Mouse (Mus musculus): ENCODE results near the gene Zfp618. TPM values are rescaled to one million over a fixed set of nuclear protein-coding genes. Genes with fewer than 3 reads are reported as not detected.

Gene Zfp618
- total and polyA plus RNA-seq, 3 experiments, result 0.05 TPM; not detected in 2

- Histone ChIP-seq H3K9me3 (replicated peaks) (peaks cover 82% of the 10 kb centered on the region), H3K4me1 (ENCODE audit: insufficient read depth, low read depth, low read length) (no peaks in the 10 kb centered on the region), H3K36me3 (replicated peaks) (no peaks in the 10 kb centered on the region), H3K4me3 (ENCODE audit: low read depth, low read length) (no peak overlapping the region), H3K27me3 (ENCODE audit: insufficient read depth, low read length) (no peaks in the 10 kb centered on the region)
- no peak for DNase-seq (ENCODE audit: low spot score)
- TF ChIP-seq POLR2AphosphoS5 (IDR thresholded peaks at IDR 0.05; ENCODE audit: insufficient replicate concordance, low read depth, low read length), result no peak
- TF ChIP-seq GATA1 (IDR thresholded peaks at IDR 0.05; ENCODE audit: borderline replicate concordance, low read length), result no peak
- TF ChIP-seq CTCF (IDR thresholded peaks at IDR 0.05; ENCODE audit: low read depth, low read length), result no peak
- TF ChIP-seq GATA2 (IDR thresholded peaks at IDR 0.05; ENCODE audit: borderline replicate concordance, low read depth, low read length), result no peak
- TF ChIP-seq TAL1 (conservative IDR thresholded peaks at IDR 0.05; ENCODE audit: low read depth, low read length), result no peak
- no peak for ATAC-seq (ENCODE audit: extremely low read depth, insufficient number of reproducible peaks, low FRiP score, poor library complexity, severe bottlenecking)
Observed at GRCm38 (mm10) chr4:63151127-63151526, 185.8 kb downstream of the Zfp618 start.

GRCm38 (mm10) chr4:63154028-63154427, 188.7 kb downstream of the Zfp618 start:
- Histone ChIP-seq H3K4me3 (ENCODE audit: low read depth, low read length) (no peak overlapping the region), H3K36me3 (replicated peaks) (no peaks in the 10 kb centered on the region), H3K4me1 (ENCODE audit: insufficient read depth, low read depth, low read length) (no peaks in the 10 kb centered on the region), H3K27me3 (ENCODE audit: insufficient read depth, low read length) (no peaks in the 10 kb centered on the region), H3K9me3 (replicated peaks) (peaks cover 84% of the 10 kb centered on the region)
- no peak for ATAC-seq (ENCODE audit: extremely low read depth, insufficient number of reproducible peaks, low FRiP score, poor library complexity, severe bottlenecking)
- TF ChIP-seq TAL1 (conservative IDR thresholded peaks at IDR 0.05; ENCODE audit: low read depth, low read length), result no peak
- TF ChIP-seq POLR2AphosphoS5 (IDR thresholded peaks at IDR 0.05; ENCODE audit: insufficient replicate concordance, low read depth, low read length), result no peak
- TF ChIP-seq CTCF (IDR thresholded peaks at IDR 0.05; ENCODE audit: low read depth, low read length), result no peak
- TF ChIP-seq GATA2 (IDR thresholded peaks at IDR 0.05; ENCODE audit: borderline replicate concordance, low read depth, low read length), result no peak
- no peak for TF ChIP-seq GATA1 (IDR thresholded peaks at IDR 0.05; ENCODE audit: borderline replicate concordance, low read length)
- DNase-seq (ENCODE audit: low spot score), result no peak

DNA sequence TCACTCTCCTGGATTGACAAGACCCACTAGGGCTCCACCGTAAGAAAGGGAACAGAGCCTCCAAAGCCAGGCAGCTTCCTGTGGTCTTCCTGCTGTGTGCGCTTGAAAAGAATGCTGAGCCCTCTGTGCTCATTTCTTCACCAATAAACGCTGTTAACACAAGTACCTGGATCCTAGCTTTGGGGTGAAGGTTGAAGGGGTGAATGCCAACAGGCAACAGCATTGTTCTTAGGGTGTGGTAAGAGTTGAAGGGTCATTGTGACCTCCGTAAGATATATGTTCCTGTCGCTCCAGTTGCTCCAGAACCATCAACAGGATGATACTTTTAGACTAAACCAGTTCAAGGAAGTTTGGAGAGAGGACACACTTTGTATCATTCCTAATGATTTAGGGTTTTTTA, 189.3 kb downstream of the Zfp618 start, which contains the start of gene Ambp:
Ambp (minus strand) TSS at position 101 of the 400 bp plus-strand sequence.
- Histone ChIP-seq H3K27me3 (ENCODE audit: insufficient read depth, low read length) (no peaks in the 10 kb centered on the region), H3K4me1 (ENCODE audit: insufficient read depth, low read depth, low read length) (no peaks in the 10 kb centered on the region), H3K4me3 (ENCODE audit: low read depth, low read length) (no peak within 1 kb of the TSS), H3K9me3 (replicated peaks) (peaks cover 84% of the 10 kb centered on the region), H3K36me3 (replicated peaks) (no peaks in the 10 kb centered on the region)
- TF ChIP-seq CTCF (IDR thresholded peaks at IDR 0.05; ENCODE audit: low read depth, low read length) (no peak), POLR2AphosphoS5 (IDR thresholded peaks at IDR 0.05; ENCODE audit: insufficient replicate concordance, low read depth, low read length) (no peak)
- DNase-seq (ENCODE audit: low spot score) (no peak), ATAC-seq (ENCODE audit: extremely low read depth, insufficient number of reproducible peaks, low FRiP score, poor library complexity, severe bottlenecking) (no peak)

DNA sequence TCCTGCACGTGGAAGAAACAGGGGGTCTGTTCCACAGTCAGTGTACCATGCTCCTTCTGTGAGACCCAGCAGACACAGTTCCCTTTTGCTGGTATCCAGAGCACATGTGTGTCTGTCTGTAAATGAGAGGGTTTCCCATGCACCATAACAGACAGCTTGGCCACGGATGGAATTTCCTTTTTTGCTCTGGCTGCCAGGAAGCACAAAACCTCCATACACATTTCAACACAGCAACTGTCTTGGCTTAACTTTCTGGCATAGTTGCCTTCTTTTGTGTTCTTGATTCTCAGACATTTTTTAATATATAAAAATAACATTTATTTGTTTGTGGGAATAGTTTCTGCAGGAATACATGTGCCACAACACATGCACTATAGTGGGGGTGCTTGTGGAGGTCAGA, 190.2 kb downstream of the Zfp618 start:
- Histone ChIP-seq H3K9me3 (replicated peaks) (peaks cover 84% of the 10 kb centered on the region), H3K4me1 (ENCODE audit: insufficient read depth, low read depth, low read length) (no peaks in the 10 kb centered on the region), H3K4me3 (ENCODE audit: low read depth, low read length) (no peak overlapping the region), H3K27me3 (ENCODE audit: insufficient read depth, low read length) (no peaks in the 10 kb centered on the region), H3K36me3 (replicated peaks) (no peaks in the 10 kb centered on the region)
- DNase-seq (ENCODE audit: low spot score), result no peak
- ATAC-seq (ENCODE audit: extremely low read depth, insufficient number of reproducible peaks, low FRiP score, poor library complexity, severe bottlenecking), result no peak
- no peak for TF ChIP-seq POLR2AphosphoS5 (IDR thresholded peaks at IDR 0.05; ENCODE audit: insufficient replicate concordance, low read depth, low read length)
- no peak for TF ChIP-seq GATA2 (IDR thresholded peaks at IDR 0.05; ENCODE audit: borderline replicate concordance, low read depth, low read length)
- TF ChIP-seq CTCF (IDR thresholded peaks at IDR 0.05; ENCODE audit: low read depth, low read length), result no peak

DNA sequence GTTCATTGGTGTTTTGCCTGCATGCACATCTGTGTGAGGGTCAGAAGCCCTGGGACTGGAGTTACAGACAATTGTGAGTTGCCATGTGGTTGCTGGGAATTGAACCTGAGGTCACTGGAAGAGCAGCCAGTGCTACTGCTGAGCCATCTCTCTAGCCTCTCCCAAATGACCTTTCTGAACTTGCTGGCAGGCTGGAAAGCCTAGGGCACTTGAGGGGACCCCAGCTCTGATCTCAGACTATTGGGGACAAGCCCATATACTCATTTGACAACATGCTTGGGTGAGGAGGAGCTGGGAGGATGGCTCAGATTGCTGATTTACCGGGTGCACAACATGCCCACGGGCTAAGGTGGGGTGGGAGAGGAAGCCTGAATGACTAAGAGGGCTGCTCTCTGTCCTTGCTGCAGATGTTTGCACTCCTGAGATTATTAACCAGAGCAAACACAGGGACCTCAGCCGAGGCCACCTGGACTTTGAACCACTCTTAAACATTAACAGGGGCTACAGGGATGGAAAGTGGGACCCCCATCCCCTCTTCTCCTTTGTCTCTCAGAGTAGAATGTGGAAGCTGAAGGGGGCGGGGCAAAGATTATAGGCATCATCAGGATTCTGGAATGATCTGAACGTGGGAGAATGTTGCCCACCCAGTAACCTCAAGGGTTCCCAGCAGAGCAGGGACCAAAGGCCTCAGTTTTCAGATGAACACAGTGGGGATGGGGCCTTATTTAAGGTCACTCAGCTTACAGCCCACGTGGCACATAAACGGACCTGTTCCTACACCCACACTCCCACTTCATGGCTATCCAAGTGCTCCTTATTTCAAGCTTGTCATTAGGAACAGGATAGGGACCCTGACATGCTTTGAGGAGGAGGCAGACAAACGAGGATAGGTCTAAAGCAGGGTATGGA, 191.6 kb downstream of the Zfp618 start:
- TF ChIP-seq GATA1 (IDR thresholded peaks at IDR 0.05; ENCODE audit: borderline replicate concordance, low read length) (no peak), TAL1 (conservative IDR thresholded peaks at IDR 0.05; ENCODE audit: low read depth, low read length) (no peak), POLR2AphosphoS5 (IDR thresholded peaks at IDR 0.05; ENCODE audit: insufficient replicate concordance, low read depth, low read length) (no peak), CTCF (IDR thresholded peaks at IDR 0.05; ENCODE audit: low read depth, low read length) (no peak), GATA2 (IDR thresholded peaks at IDR 0.05; ENCODE audit: borderline replicate concordance, low read depth, low read length) (no peak)
- ATAC-seq (ENCODE audit: extremely low read depth, insufficient number of reproducible peaks, low FRiP score, poor library complexity, severe bottlenecking) (no peak), DNase-seq (ENCODE audit: low spot score) (no peak)
- H3K9me3 ChIP-seq (replicated peaks), result peaks cover 84% of the 10 kb centered on the region
- no peaks in the 10 kb centered on the region for H3K36me3 ChIP-seq (replicated peaks)
- no peaks in the 10 kb centered on the region for H3K27me3 ChIP-seq (ENCODE audit: insufficient read depth, low read length)
- H3K4me3 ChIP-seq (ENCODE audit: low read depth, low read length), result no peak overlapping the region
- no peaks in the 10 kb centered on the region for H3K4me1 ChIP-seq (ENCODE audit: insufficient read depth, low read depth, low read length)

DNA sequence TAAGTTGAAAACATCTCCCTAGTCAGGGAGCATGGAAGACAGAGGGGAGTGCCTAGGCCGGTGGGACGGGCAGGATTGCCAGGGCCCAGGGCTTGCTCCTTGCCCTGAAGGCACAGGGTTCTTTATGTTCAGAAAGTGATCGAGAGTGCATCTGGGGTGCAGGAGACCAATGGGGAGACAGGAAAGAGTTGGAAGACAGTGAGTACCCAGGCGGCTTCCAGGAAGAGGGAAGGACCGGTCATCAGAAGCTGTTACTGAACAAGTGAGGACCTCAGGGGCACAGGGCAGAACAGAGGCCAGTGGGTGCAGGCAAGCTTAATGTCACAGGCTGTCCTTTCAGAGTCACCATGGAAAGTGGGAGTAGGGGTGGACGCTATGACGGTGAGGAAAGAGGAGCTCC, 192.8 kb downstream of the Zfp618 start:
- peaks cover 77% of the 10 kb centered on the region for H3K9me3 ChIP-seq (replicated peaks)
- no peak for ATAC-seq (ENCODE audit: extremely low read depth, insufficient number of reproducible peaks, low FRiP score, poor library complexity, severe bottlenecking)
- H3K4me1 ChIP-seq (ENCODE audit: insufficient read depth, low read depth, low read length), result no peaks in the 10 kb centered on the region
- no peak for DNase-seq (ENCODE audit: low spot score)
- H3K36me3 ChIP-seq (replicated peaks), result no peaks in the 10 kb centered on the region
- no peaks in the 10 kb centered on the region for H3K27me3 ChIP-seq (ENCODE audit: insufficient read depth, low read length)
- TF ChIP-seq CTCF (IDR thresholded peaks at IDR 0.05; ENCODE audit: low read depth, low read length) (no peak), TAL1 (conservative IDR thresholded peaks at IDR 0.05; ENCODE audit: low read depth, low read length) (no peak), GATA2 (IDR thresholded peaks at IDR 0.05; ENCODE audit: borderline replicate concordance, low read depth, low read length) (no peak)
- no peak overlapping the region for H3K4me3 ChIP-seq (ENCODE audit: low read depth, low read length)

Measured in G1E (cell line).